1 mouse cellular context compared by ENCODE assay signal in the genomic region with DNA sequence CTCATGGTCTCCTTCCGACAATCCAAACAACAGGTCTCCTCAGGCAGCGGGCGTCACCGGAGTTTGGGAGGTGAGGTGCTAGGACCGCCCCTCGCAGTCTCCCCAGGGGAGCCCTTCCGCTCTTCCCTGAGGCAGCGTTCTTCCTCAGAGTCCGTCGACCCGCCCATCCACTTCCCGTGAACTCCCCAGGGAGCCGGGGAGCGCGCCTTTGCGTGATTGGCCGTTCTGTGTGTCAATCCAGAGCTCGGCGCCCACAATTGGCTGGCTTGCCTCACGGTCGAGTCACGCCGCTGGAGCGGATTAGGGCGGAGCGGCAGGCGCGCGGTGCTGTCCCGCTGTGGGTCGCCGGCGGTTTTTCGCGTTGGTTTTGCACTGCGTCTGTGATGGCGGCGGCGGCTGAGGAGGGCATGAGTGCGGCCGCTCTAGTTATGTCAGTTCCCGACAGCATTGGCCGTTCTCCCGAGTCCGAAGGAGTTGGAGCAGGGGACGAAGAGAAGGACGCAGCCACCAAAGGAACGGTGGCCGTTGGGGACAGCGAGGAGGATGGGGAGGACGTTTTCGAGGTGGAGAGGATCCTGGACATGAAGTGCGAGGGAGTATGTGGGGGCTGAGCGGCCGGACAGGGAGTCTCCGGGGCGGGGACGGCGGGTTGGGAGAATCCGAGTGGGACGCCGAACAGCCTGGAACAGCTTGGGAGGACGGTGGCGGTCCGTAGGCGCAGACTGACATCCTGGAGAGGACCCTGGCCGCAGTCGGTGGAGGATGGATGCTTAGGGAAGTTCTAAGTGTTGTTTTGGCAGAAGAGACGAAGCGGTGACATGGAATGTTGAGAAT.
A peak's percentile ranks its signal among the peaks of the same experiment; 100 is the strongest.
TF ChIP-seq lines count a peak whose summit lies in the region.

Gene Mphosph8, plus strand, starts transcription at position 280 of the 834 bp plus-strand sequence.

TF ChIP-seq in MEL, 35 proteins besides CTCF, POLR2A, EP300 and RAD21 (continued from another document):
- TF ChIP-seq MAZ (IDR thresholded peaks at IDR 0.05; ENCODE audit: low read depth, low read length) (peak; percentile 65; the same call in 1 of the 2 replicates), ZKSCAN1 (IDR thresholded peaks at IDR 0.05; ENCODE audit: low read depth, low read length) (no peak), MAX (IDR thresholded peaks at IDR 0.05; ENCODE audit: low read length) (peak; percentile 76), ETS1 (IDR thresholded peaks at IDR 0.05; ENCODE audit: low read depth, low read length) (0 out of 2 replicates have a peak, but pooled peaks have one; percentile 7), GATA1 (IDR thresholded peaks at IDR 0.05; ENCODE audit: low read depth, low read length) (no peak), HCFC1 (IDR thresholded peaks at IDR 0.05; ENCODE audit: low read depth, low read length) (peak; percentile 87), KAT2A (conservative IDR thresholded peaks at IDR 0.05; ENCODE audit: low read depth, low read length) (peak; percentile 53), CHD1 (IDR thresholded peaks at IDR 0.05; ENCODE audit: low read depth, low read length) (no peak), RCOR1 (IDR thresholded peaks at IDR 0.05; ENCODE audit: low read depth, low read length) (0 out of 2 replicates have a peak, but pooled peaks have one; percentile 10), SIN3A (IDR thresholded peaks at IDR 0.05; ENCODE audit: low read length) (peak; percentile 85), ZMIZ1 (IDR thresholded peaks at IDR 0.05; ENCODE audit: low read depth, low read length) (peak; percentile 92), ZNF384 (IDR thresholded peaks at IDR 0.05; ENCODE audit: low read depth, low read length) (no peak), JUND (IDR thresholded peaks at IDR 0.05; ENCODE audit: low read depth, low read length) (no peak), BHLHE40 (IDR thresholded peaks at IDR 0.05; ENCODE audit: borderline replicate concordance, low read depth, low read length) (peak; percentile 71), SMC3 (IDR thresholded peaks at IDR 0.05; ENCODE audit: low read depth, low read length) (0 out of 2 replicates have a peak, but pooled peaks have one; percentile 12), ELF1 (IDR thresholded peaks at IDR 0.05; ENCODE audit: low read depth, low read length) (peak; percentile 85), TAL1 (IDR thresholded peaks at IDR 0.05; ENCODE audit: low read length) (no peak)
